Mouse (Mus musculus) gastrocnemius, adult 8-10 months (tissue): Measurements from ENCODE around the gene Eva1c. TPM values are rescaled to one million over a fixed set of nuclear protein-coding genes. Genes with fewer than 3 reads are reported as not detected.
A peak's percentile ranks its signal among the peaks of the same experiment; 100 is the strongest.

ENCODE experiments used
- DNase-seq, 2 experiments: peaks; one replicate each; pipeline ENCODE4 v3.0.0; 2022; ENCODE audit warnings: low spot score in 2 of 2
- total RNA-seq, 4 experiments: library from RNA; stranded (reverse); gene quantifications; 2 replicates each; pipeline ENCODE4 v1.2.4; 2022

The Eva1c gene
- total RNA-seq: under 1 TPM in 3 of 4 experiments, not detected in 1; 0.34 to 0.56 (median 0.38) TPM

DNA sequence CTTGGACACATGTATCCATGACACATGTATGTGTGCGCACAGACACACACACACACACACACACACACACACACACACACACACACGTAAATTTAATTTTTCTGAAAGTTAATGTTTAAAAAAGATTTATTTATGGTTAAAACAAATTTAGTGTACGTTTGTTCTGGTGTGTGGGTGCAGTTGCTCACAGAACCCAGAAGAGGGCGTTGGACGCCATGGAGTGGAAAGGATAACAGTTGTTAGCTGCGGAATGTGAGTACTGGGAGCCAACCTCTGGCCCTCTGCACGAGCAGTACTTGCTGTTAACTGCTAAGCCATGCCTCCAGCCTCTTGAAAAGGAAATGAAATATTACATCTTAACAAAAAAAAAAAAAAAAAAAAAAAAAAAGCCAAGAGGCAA is at the start of gene Eva1c:
TSS of gene Eva1c (plus strand) at position 263 of the 400 bp plus-strand sequence.
- DNase-seq: no peak

DNA sequence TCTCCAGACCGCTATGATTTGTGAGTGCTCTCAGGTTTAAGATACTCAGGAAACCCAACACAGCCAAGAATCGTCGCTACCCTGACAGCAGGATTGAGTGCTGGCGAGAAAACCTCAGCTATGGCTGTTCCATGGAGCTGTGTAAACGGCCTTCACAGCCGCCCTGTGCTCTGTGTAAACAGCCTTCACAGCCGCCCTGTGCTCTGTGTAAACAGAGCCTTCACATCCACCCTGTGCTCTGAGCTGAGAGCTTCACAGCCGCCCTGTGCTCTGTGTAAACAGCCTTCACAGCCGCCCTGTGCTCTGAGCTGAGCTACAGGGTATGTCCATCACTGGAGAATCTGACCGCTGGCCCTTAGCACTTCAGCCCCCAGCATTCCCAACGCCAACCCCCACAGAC is 46.7 kb upstream of the Eva1c start:
- DNase-seq: no peak

DNA sequence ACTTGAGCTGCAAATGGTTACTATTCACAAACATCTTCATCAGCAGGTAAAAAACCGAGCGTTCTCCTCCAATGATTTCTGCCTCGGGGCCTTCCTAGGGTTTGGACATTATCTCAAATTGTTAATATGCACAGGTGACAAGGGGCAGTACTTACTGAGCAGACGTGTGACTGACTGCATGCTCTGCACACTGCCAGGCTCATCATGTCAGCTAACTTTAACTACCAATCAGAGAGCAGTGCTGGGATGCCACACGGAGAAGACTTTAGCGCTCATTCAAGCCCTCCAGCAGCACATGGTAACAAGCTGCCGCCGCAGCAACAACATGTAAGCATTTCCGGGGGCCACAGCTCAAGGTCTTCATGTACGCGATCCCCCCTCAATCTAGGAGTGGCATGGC is 43.2 kb upstream of the Eva1c start:
- DNase-seq: no peak

DNA sequence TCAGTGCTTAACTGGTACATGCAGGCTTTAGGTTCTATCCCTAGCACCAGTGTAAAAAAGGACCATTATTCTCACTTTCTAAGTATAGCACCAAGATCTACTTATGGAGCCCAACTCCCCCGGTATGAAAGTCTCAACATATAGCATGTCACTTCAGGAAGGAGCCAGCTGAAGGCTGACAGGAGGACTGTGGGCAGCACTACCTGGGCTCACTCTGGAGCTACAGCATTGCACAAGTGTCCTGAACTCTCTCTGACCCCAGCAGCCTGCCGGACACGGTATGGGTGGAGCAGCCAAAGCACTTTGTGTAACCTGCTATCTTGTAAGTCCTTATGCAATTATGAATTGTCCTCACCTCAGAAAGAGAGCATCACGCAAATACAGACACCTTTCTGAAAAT is 41.3 kb upstream of the Eva1c start:
- no peak for DNase-seq

GRCm38 (mm10) chr16:90788580-90788979 is 37.9 kb upstream of the Eva1c start:
- no peak for DNase-seq

GRCm38 (mm10) chr16:90790946-90791345 is 35.6 kb upstream of the Eva1c start:
- DNase-seq: no peak

- no peak for DNase-seq
Observed at GRCm38 (mm10) chr16:90792066-90792465, 34.5 kb upstream of the Eva1c start.

GRCm38 (mm10) chr16:90792500-90792899 is 34.0 kb upstream of the Eva1c start:
- no peak for DNase-seq

- DNase-seq: no peak
Observed at GRCm38 (mm10) chr16:90794708-90795107, 31.8 kb upstream of the Eva1c start.

- DNase-seq: no peak
Observed at GRCm38 (mm10) chr16:90798446-90798845, 28.1 kb upstream of the Eva1c start.

GRCm38 (mm10) chr16:90798848-90799247 is 27.7 kb upstream of the Eva1c start:
- DNase-seq: no peak

DNA sequence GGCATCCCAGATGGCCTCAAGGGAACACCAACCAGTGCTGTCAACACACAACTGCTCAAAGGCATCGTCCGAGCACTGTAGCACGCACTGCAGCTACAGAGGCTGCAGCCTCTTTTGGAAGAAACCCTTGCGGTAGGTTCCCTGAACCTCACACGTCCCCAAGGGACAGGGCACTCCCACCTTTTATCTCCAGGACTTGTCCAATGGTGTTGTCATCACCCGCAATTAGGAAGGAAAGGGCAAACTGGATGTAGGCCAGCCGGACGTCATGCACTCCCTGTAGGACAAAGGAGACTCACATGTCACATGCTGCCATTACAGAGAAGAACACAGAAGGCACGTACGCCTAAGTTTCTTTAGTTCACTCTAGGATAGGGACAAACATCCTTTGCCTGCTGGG is 26.7 kb upstream of the Eva1c start:
- no peak for DNase-seq

GRCm38 (mm10) chr16:90801251-90801650 is 25.3 kb upstream of the Eva1c start:
- no peak for DNase-seq

DNA sequence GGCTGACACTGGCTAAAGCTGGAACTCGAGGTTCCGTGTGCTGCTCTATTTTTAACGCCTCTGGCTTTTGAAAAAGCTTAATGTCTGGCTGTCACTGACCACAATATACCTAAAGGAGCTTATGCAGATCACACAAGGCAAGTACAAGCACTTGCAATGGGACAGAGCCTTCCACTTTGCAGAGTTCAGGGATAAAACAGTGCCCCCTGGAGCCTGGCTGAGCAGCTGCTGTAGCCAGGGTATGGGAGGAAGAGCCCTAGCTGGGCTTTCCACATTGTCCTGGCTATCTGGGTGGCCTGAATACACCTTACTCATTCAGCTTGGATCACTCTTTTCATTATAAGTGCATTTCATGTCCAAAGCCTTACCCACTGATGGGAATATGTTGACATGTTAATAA is 24.6 kb upstream of the Eva1c start:
- DNase-seq: no peak

GRCm38 (mm10) chr16:90804466-90804865 is 22.1 kb upstream of the Eva1c start:
- DNase-seq: no peak

GRCm38 (mm10) chr16:90809975-90810715 is 16.4 kb upstream of the Eva1c start, which contains the start of gene Urb1:
Gene Urb1 (minus strand): TSS chr16:90810413.
- peak; percentile 99 for DNase-seq

- DNase-seq: no peak
Observed at GRCm38 (mm10) chr16:90810716-90811256, 15.7 kb upstream of the Eva1c start.

GRCm38 (mm10) chr16:90812086-90812485 is 14.4 kb upstream of the Eva1c start:
- no peak for DNase-seq

- no peak for DNase-seq
Observed at GRCm38 (mm10) chr16:90820326-90820725, 6.2 kb upstream of the Eva1c start.

- no peak for DNase-seq
Observed at GRCm38 (mm10) chr16:90821046-90821697, 5.3 kb upstream of the Eva1c start.

DNA sequence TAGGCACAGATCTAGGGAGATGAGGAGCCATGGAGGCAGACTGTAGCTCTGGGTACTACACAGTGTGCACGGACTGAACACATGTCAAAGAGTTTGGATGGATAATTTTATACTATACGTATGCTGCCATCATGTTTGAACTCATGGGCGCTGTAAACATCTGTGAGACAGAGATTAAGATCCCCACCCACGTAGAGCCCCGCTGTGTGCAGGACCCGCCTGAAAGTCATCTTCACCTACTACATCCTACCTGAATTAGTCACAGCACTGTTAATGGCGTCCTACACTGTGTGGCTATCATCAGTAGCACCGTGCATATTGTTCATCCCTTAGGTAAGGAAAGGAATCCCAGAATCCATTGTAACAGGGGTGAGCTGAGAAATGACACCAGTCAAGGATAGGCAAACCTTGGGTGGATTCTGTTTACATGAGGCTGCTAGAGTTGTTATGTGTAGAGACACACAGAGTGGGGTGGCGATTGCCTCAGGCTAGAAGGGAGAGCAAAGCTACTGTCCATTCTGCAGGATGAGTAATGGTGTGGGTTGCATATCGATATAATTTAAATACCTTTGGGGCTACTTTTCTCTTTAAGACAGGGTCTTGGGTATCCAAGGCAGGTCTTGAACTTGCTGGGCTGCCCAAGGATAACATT is 4.1 kb upstream of the Eva1c start:
- no peak for DNase-seq

DNA sequence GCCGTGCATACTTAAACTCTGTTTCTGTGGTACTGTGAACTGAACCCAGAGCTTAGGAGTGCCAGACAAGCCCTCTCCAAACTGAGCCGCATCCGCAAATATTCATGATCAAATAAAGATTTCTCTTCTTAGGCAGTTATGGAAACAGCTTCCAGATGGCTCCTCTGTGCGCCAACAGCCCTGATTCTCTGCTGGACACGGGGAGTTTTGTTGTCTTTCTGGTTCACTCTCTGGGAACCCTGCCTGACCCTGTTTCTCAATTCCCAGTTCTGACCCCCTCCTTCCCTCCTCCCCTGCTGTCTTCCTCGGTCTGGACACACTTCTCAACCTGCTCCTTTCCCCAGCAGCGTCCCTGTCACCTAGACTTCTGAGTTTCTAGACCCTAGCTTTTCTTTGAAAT is 3.5 kb upstream of the Eva1c start:
- DNase-seq: peak; percentile 20 to 29
